Mouse (Mus musculus) hindbrain, embryonic 16.5 days (tissue): ENCODE measurements around the gene Dgkg. TPM values are rescaled to one million over a fixed set of nuclear protein-coding genes. Genes with fewer than 3 reads are reported as not detected.

Source experiments
- microRNA-seq: library from miRNA; unstranded; fragments of <30 nt; microRNA quantifications from one replicate; pipeline ENCODE4, GENCODE M21; 2017
- polyA plus RNA-seq: library from polyadenylated mRNA; unstranded; fragments of >200 nt; fragmentation: Nextera tagmentation; extraction: Ambion mirVana; gene quantifications from 2 replicates; pipeline ENCODE4 v1.2.1, GENCODE M21; 2015

The Dgkg gene
- polyA plus RNA-seq, 1 experiment from 2014 or later: 6.9 TPM

Small RNA genes lying within 50 kb of the gene (microRNA-seq; reads per million reads assigned to microRNA genes)
- gene Mir6362 (not detected), gene Mir8095 (not detected)

Other genes with a start within 250 kb of the Dgkg start
- gene Etv5, start 217.5 kb downstream of the Dgkg start, polyA plus RNA-seq: 29.9 and 35.5 TPM in 2 replicates
- gene Crygs, start 154.4 kb upstream of the Dgkg start, polyA plus RNA-seq: 0.18 and 0.25 TPM in 2 replicates
- 20.1 and 23.5 TPM in 2 replicates for gene Tbccd1, start 200.4 kb upstream of the Dgkg start, polyA plus RNA-seq
- 96.8 and 104 TPM in 2 replicates for gene Dnajb11, start 200.6 kb upstream of the Dgkg start, polyA plus RNA-seq
- gene Ahsg, start 234.1 kb upstream of the Dgkg start, polyA plus RNA-seq: not detected in 2 replicates